Mouse (Mus musculus) CH12.LX (cell line): ENCODE measurements around the gene Rps25. TPM values are rescaled to one million over a fixed set of nuclear protein-coding genes. Genes with fewer than 3 reads are reported as not detected.
"Not testable (repeated sequence)": the region's sequence is repeated elsewhere in the genome, so short reads cannot be mapped to it uniquely, and the experiment has no call there.

ENCODE experiments used
- DNase-seq: peaks from one replicate; pipeline ENCODE4 v3.0.0-alpha.2; 2013; ENCODE audit errors: extremely low read depth
- H3K27ac ChIP-seq: 2 replicates; pipeline ENCODE4 v1.5.1; 2012; ENCODE audit warnings: low read depth, mild to moderate bottlenecking, control low read depth, moderate library complexity; ENCODE audit not compliant: insufficient read depth
- H3K27me3 ChIP-seq: replicated peaks from 2 replicates; pipeline ENCODE3; 2012; ENCODE audit warnings: inconsistent platforms
- H3K36me3 ChIP-seq, 2 experiments: replicated peaks in 1 of 2; 2 replicates each; pipeline versions ENCODE3 to v1.6.1; 2012; ENCODE audit warnings: inconsistent platforms in 1 of 2, low read length in 1 of 2, mild to moderate bottlenecking in 1 of 2, mixed read lengths in 1 of 2, moderate library complexity in 1 of 2; ENCODE audit not compliant: control insufficient read depth in 1 of 2, insufficient read depth in 1 of 2
- H3K4me1 ChIP-seq, 2 experiments: 2 replicates each; pipeline ENCODE4 v1.6.1; 2012; ENCODE audit warnings: inconsistent platforms in 1 of 2, moderate library complexity in 1 of 2; ENCODE audit not compliant: insufficient read depth in 2 of 2, control insufficient read depth in 1 of 2
- H3K4me2 ChIP-seq: 2 replicates; pipeline ENCODE4 v1.6.1; 2012; ENCODE audit warnings: low read depth, mild to moderate bottlenecking, control low read depth; ENCODE audit not compliant: poor library complexity, insufficient read depth, severe bottlenecking
- H3K4me3 ChIP-seq, 3 experiments: fragments of 150-350 bp in 1 of 3; sonication (generic) in 1 of 3; replicated peaks in 1 of 3; 2 replicates each; pipeline versions ENCODE3 to v1.5.1; 2011 to 2012; ENCODE audit warnings: low read depth in 2 of 3, low read length in 2 of 3, mild to moderate bottlenecking in 2 of 3, moderate library complexity in 2 of 3, control low read depth in 1 of 3, improper control_type of control experiment in 1 of 3, inconsistent platforms in 1 of 3, mixed read lengths in 1 of 3; ENCODE audit not compliant: poor library complexity in 1 of 3
- H3K79me2 ChIP-seq: replicated peaks from 2 replicates; pipeline ENCODE4 v1.6.1; 2012; ENCODE audit warnings: mild to moderate bottlenecking, moderate library complexity; ENCODE audit not compliant: control insufficient read depth, poor library complexity, insufficient read depth, severe bottlenecking; ENCODE audit errors: extremely low read depth
- H3K9ac ChIP-seq: 2 replicates; pipeline ENCODE4 v1.6.1; 2012; ENCODE audit warnings: low read depth, mild to moderate bottlenecking, control low read depth, moderate library complexity; ENCODE audit not compliant: insufficient read depth
- H3K9me3 ChIP-seq: replicated peaks from 2 replicates; pipeline ENCODE3; 2012; ENCODE audit warnings: low read length, inconsistent platforms, mixed read lengths
- BHLHE40 ChIP-seq: IDR thresholded peaks from 2 replicates; pipeline ENCODE4 v1.6.1; 2011; ENCODE audit warnings: mild to moderate bottlenecking, low read depth, low read length, improper control_type of control experiment
- CHD2 ChIP-seq: IDR thresholded peaks from 2 replicates; pipeline ENCODE4 v1.6.1; 2011; ENCODE audit warnings: low read length, improper control_type of control experiment
- CTCF ChIP-seq, 2 experiments: IDR thresholded peaks in 1 of 2; conservative IDR thresholded peaks in 1 of 2; 2 replicates each; pipeline ENCODE4 v1.5.1; 2011 to 2012; ENCODE audit warnings: low read depth in 2 of 2, low read length in 2 of 2, improper control_type of control experiment in 1 of 2, inconsistent platforms in 1 of 2, mild to moderate bottlenecking in 1 of 2, moderate library complexity in 1 of 2
- E2F4 ChIP-seq: IDR thresholded peaks from 2 replicates; pipeline ENCODE4 v1.6.1; 2011; ENCODE audit warnings: low read depth, low read length, improper control_type of control experiment; ENCODE audit not compliant: insufficient replicate concordance
- EP300 ChIP-seq: IDR thresholded peaks from 2 replicates; pipeline ENCODE4 v1.6.1; 2011; ENCODE audit warnings: low read length, improper control_type of control experiment
- GABPA ChIP-seq: IDR thresholded peaks from 2 replicates; pipeline ENCODE4 v1.6.1; 2012; ENCODE audit warnings: low read depth, low read length, improper control_type of control experiment, inconsistent platforms; ENCODE audit not compliant: insufficient replicate concordance
- IRF4 ChIP-seq: IDR thresholded peaks from 2 replicates; pipeline ENCODE4 v1.6.1; 2014; ENCODE audit warnings: low read depth, mild to moderate bottlenecking, inconsistent platforms, low read length, improper control_type of control experiment
- JUND ChIP-seq: conservative IDR thresholded peaks from 2 replicates; pipeline ENCODE4 v1.6.1; 2011; ENCODE audit warnings: low read depth, low read length, improper control_type of control experiment
- MAX ChIP-seq: IDR thresholded peaks from 2 replicates; pipeline ENCODE4 v1.6.1; 2011; ENCODE audit warnings: low read length, improper control_type of control experiment
- MEF2A ChIP-seq: IDR thresholded peaks from 2 replicates; pipeline ENCODE4 v1.6.1; 2014; ENCODE audit warnings: low read depth, mild to moderate bottlenecking, inconsistent platforms, low read length, improper control_type of control experiment, borderline replicate concordance
- MXI1 ChIP-seq: IDR thresholded peaks from 2 replicates; pipeline ENCODE4 v1.6.1; 2011; ENCODE audit warnings: mild to moderate bottlenecking, low read depth, low read length, improper control_type of control experiment
- POLR2AphosphoS2 ChIP-seq: IDR thresholded peaks from 2 replicates; pipeline ENCODE4 v1.6.1; 2011; ENCODE audit warnings: low read depth, low read length, improper control_type of control experiment
- RAD21 ChIP-seq: IDR thresholded peaks from 2 replicates; pipeline ENCODE4 v1.6.1; 2011; ENCODE audit warnings: low read depth, mild to moderate bottlenecking, low read length, improper control_type of control experiment, moderate library complexity
- RCOR1 ChIP-seq: conservative IDR thresholded peaks from 2 replicates; pipeline ENCODE4 v1.6.1; 2012; ENCODE audit warnings: low read depth, mild to moderate bottlenecking, inconsistent platforms, low read length, improper control_type of control experiment
- SMC3 ChIP-seq: IDR thresholded peaks from 2 replicates; pipeline ENCODE4 v1.6.1; 2011; ENCODE audit warnings: low read depth, low read length, improper control_type of control experiment
- TCF12 ChIP-seq: IDR thresholded peaks from 2 replicates; pipeline ENCODE4 v1.6.1; 2014; ENCODE audit warnings: low read depth, mild to moderate bottlenecking, inconsistent platforms, low read length, improper control_type of control experiment
- USF1 ChIP-seq: IDR thresholded peaks from 2 replicates; pipeline ENCODE4 v1.6.1; 2014; ENCODE audit warnings: low read depth, mild to moderate bottlenecking, inconsistent platforms, low read length, improper control_type of control experiment
- ZC3H11A ChIP-seq: IDR thresholded peaks from 2 replicates; pipeline ENCODE4 v1.6.1; 2012; ENCODE audit warnings: low read depth, mild to moderate bottlenecking, inconsistent platforms, low read length, improper control_type of control experiment
- ZKSCAN1 ChIP-seq: IDR thresholded peaks from 2 replicates; pipeline ENCODE4 v1.6.1; 2012; ENCODE audit warnings: low read depth, inconsistent platforms, low read length, improper control_type of control experiment, borderline replicate concordance
- dilution Hi-C: fragments of 300-500 bp; cut with MboI; formaldehyde crosslinking; loops from 2 replicates; pipeline ENCODE4 v1.14.3; 2020; ENCODE audit warnings: low sequenced_read_pairs; ENCODE audit not compliant: extremely low pct_unique_long_range_greater_than_20kb, extremely low pct_ligation_motif_present
- in situ Hi-C: fragments of 300-500 bp; cut with MboI; formaldehyde crosslinking; loops from 3 replicates; pipeline ENCODE4 v1.14.3; 2019; ENCODE audit warnings: low sequenced_read_pairs, low pct_ligation_motif_present, low pct_unique_long_range_greater_than_20kb, mixed read lengths
- polyA plus RNA-seq: library from polyadenylated mRNA; unstranded; fragments of >175 nt; gene quantifications from 2 replicates; pipeline ENCODE4 v1.2.1, GENCODE M21; 2012; ENCODE audit warnings: low read depth; ENCODE audit not compliant: insufficient read length
- total RNA-seq, 2 experiments: library from RNA; depleted of rRNA; stranded (reverse); fragments of 300-350 nt in 1 of 2; fragments of >200 nt in 1 of 2; gene quantifications; 2 replicates each; pipeline ENCODE4 v1.2.3; 2012 to 2014

The Rps25 gene
- total and polyA plus RNA-seq, 3 experiments = 2,535 to 3,378 (median 3,250) TPM

GRCm38 (mm10) chr9:44373386-44373785 lies 33.6 kb upstream of the Rps25 start:
- Histone ChIP-seq H3K27ac (no peak overlapping the region), H3K79me2 (peaks cover 2% of the 10 kb centered on the region; the same call in 1 of the 2 replicates), H3K4me3 (no peak overlapping the region), H3K27me3 (no peaks in the 10 kb centered on the region), H3K4me1 (peaks cover 0 to 16% of the 10 kb centered on the region in 2 experiments; a peak in 2 of 4 replicates), H3K36me3 (no peaks in the 10 kb centered on the region), H3K9ac (no peak overlapping the region), H3K4me2 (no peak overlapping the region), H3K9me3 (no peaks in the 10 kb centered on the region)
- in situ Hi-C loops = no loop called here
- DNase-seq = no peak
- dilution Hi-C loops = no loop called here
- no peak for TF ChIP-seq TCF12
- TF ChIP-seq E2F4 = no peak
- TF ChIP-seq ZC3H11A = no peak
- no peak for TF ChIP-seq EP300
- TF ChIP-seq POLR2AphosphoS2 = no peak
- no peak for TF ChIP-seq BHLHE40
- no peak for TF ChIP-seq GABPA
- no peak for TF ChIP-seq USF1
- no peak for TF ChIP-seq RCOR1
- TF ChIP-seq IRF4 = no peak
- no peak for TF ChIP-seq CTCF (conservative IDR thresholded peaks at IDR 0.05 in 1 of 2, IDR thresholded peaks at IDR 0.05 in 1 of 2; ENCODE audit: low read depth in 2 of 2, low read length in 2 of 2)
- TF ChIP-seq CHD2 = no peak
- TF ChIP-seq ZKSCAN1 = no peak
- TF ChIP-seq MEF2A = no peak
- no peak for TF ChIP-seq RAD21
- no peak for TF ChIP-seq MAX

- Histone ChIP-seq H3K36me3 (peaks cover 2 to 8% of the 10 kb centered on the region in 2 experiments), H3K4me3 (no peak overlapping the region), H3K27me3 (no peaks in the 10 kb centered on the region), H3K4me1 (peaks cover 4 to 27% of the 10 kb centered on the region in 2 experiments), H3K79me2 (peaks cover 20% of the 10 kb centered on the region), H3K4me2 (no peak overlapping the region), H3K9me3 (no peaks in the 10 kb centered on the region), H3K27ac (no peak overlapping the region), H3K9ac (no peak overlapping the region)
- in situ Hi-C loops = no loop called here
- dilution Hi-C loops = no loop called here
- DNase-seq = no peak
- TF ChIP-seq SMC3 (no peak), MXI1 (no peak), CHD2 (no peak), JUND (no peak), MAX (no peak)
These were observed 30.8 kb upstream of the Rps25 start for GRCm38 (mm10) chr9:44376141-44376540.

GRCm38 (mm10) chr9:44377335-44377734 lies 29.6 kb upstream of the Rps25 start:
- Histone ChIP-seq H3K36me3 (peaks cover 14 to 20% of the 10 kb centered on the region in 2 experiments), H3K79me2 (peaks cover 25% of the 10 kb centered on the region), H3K4me1 (peaks cover 7 to 35% of the 10 kb centered on the region in 2 experiments)
- H3K4me2 ChIP-seq, H3K4me3 ChIP-seq, H3K27me3 ChIP-seq, dilution Hi-C loops, H3K27ac ChIP-seq, H3K9me3 ChIP-seq, in situ Hi-C loops, DNase-seq, H3K9ac ChIP-seq: not testable (repeated sequence)
